Mouse (Mus musculus) kidney, embryonic 14.5 days (tissue): ENCODE data around the gene Suclg1. TPM values are rescaled to one million over a fixed set of nuclear protein-coding genes. Genes with fewer than 3 reads are reported as not detected.

Source experiments
- ATAC-seq: fragments of 200-750 bp; cut with Nextera tagmentation; 2 replicates; pipeline ENCODE4 v1.8.0; 2017; ENCODE audit warnings: moderate number of reproducible peaks, mild to moderate bottlenecking, moderate TSS enrichment, moderate library complexity; ENCODE audit not compliant: low FRiP score, low TSS enrichment
- H3K27ac ChIP-seq: fragments of 300-500 bp; sonication (generic); 2 replicates; pipeline ENCODE4 v1.5.1; 2014; ENCODE audit warnings: low read depth, mild to moderate bottlenecking, low read length, moderate library complexity, mixed read lengths
- H3K27me3 ChIP-seq: fragments of 300-500 bp; sonication (generic); 2 replicates; pipeline ENCODE4 v1.6.1; 2014; ENCODE audit warnings: mild to moderate bottlenecking, low read length; ENCODE audit not compliant: control insufficient read depth, insufficient read depth
- H3K36me3 ChIP-seq: fragments of 300-500 bp; sonication (generic); 2 replicates; pipeline ENCODE4 v1.6.1; 2014; ENCODE audit warnings: low read length, mixed read lengths; ENCODE audit not compliant: control insufficient read depth, insufficient read depth
- H3K4me1 ChIP-seq: fragments of 300-500 bp; sonication (generic); 2 replicates; pipeline ENCODE4 v1.6.1; 2014; ENCODE audit warnings: low read length, mixed read lengths; ENCODE audit not compliant: control insufficient read depth, insufficient read depth
- H3K4me2 ChIP-seq: fragments of 300-500 bp; sonication (generic); replicated peaks from 2 replicates; pipeline ENCODE4 v1.6.1; 2014; ENCODE audit warnings: low read depth, mild to moderate bottlenecking, low read length
- H3K4me3 ChIP-seq: fragments of 300-500 bp; sonication (generic); 2 replicates; pipeline ENCODE4 v1.5.1; 2014; ENCODE audit warnings: mild to moderate bottlenecking, low read length
- H3K9ac ChIP-seq: fragments of 300-500 bp; sonication (generic); 2 replicates; pipeline ENCODE4 v1.6.1; 2014; ENCODE audit warnings: low read depth, mild to moderate bottlenecking, low read length, moderate library complexity
- H3K9me3 ChIP-seq: fragments of 300-500 bp; sonication (generic); 2 replicates; pipeline ENCODE4 v1.6.1; 2016; ENCODE audit warnings: low read length; ENCODE audit not compliant: control insufficient read depth
- WGBS: fragments of 180-500 bp; shearing (Covaris S2); extraction: QIAGEN DNeasy Blood & Tissue Kit; methylation state at CpG from one replicate; pipeline ENCODE4 v1.1.7; 2014; 5-methylcytosine and 5-hydroxymethylcytosine counted together
- polyA plus RNA-seq: library from polyadenylated mRNA; unstranded; fragments of >200 nt; fragmentation: Nextera tagmentation; extraction: Ambion mirVana; gene quantifications from 2 replicates; pipeline ENCODE4 v1.2.1, GENCODE M21; 2014

Gene Suclg1
- polyA plus RNA-seq, 1 experiment from 2014 or later, result 206 TPM

- Histone ChIP-seq H3K4me1 (no peaks in the 10 kb centered on the region), H3K4me3 (no peak overlapping the region), H3K27ac (no peak overlapping the region), H3K9ac (no peak overlapping the region), H3K4me2 (no peak overlapping the region), H3K36me3 (no peaks in the 10 kb centered on the region), H3K27me3 (no peaks in the 10 kb centered on the region), H3K9me3 (0 out of 2 replicates have a peak, but pooled peaks cover 2% of the 10 kb centered on the region)
- no peak for ATAC-seq
- 81% methylated on average over 3 of the region's 3 CpGs for WGBS
Observed at GRCm38 (mm10) chr6:73235650-73236049, 12.5 kb upstream of the Suclg1 start.

- Histone ChIP-seq H3K4me3 (no peak overlapping the region), H3K9ac (no peak overlapping the region), H3K4me2 (no peak overlapping the region), H3K4me1 (peaks cover 10% of the 10 kb centered on the region), H3K27ac (no peak overlapping the region), H3K27me3 (no peaks in the 10 kb centered on the region), H3K36me3 (no peaks in the 10 kb centered on the region), H3K9me3 (no peaks in the 10 kb centered on the region)
- ATAC-seq, result no peak
- WGBS, result 77% methylated on average over 2 of the region's 2 CpGs
Observed at GRCm38 (mm10) chr6:73246821-73247220, 1.4 kb upstream of the Suclg1 start.

- H3K4me2 ChIP-seq, result peak overlapping the region; percentile 78
- H3K4me1 ChIP-seq, result peaks cover 10% of the 10 kb centered on the region
- no peak for ATAC-seq
- H3K27ac ChIP-seq, result no peak overlapping the region
- H3K9ac ChIP-seq, result no peak overlapping the region
- 45% methylated on average over 4 of the region's 4 CpGs for WGBS
- H3K27me3 ChIP-seq, result no peaks in the 10 kb centered on the region
- H3K4me3 ChIP-seq, result peak overlapping the region; percentile 92
- H3K36me3 ChIP-seq, result no peaks in the 10 kb centered on the region
- H3K9me3 ChIP-seq, result no peaks in the 10 kb centered on the region
Observed at GRCm38 (mm10) chr6:73247452-73247851, 730 bp upstream of the Suclg1 start.

- ATAC-seq, result no peak
- Histone ChIP-seq H3K4me3 (peak overlapping the region; percentile 92), H3K4me2 (peak overlapping the region; percentile 78), H3K36me3 (no peaks in the 10 kb centered on the region), H3K27ac (peak overlapping the region; percentile 71; the same call in 1 of the 2 replicates), H3K9ac (peak overlapping the region; percentile 91), H3K27me3 (no peaks in the 10 kb centered on the region), H3K9me3 (no peaks in the 10 kb centered on the region), H3K4me1 (peaks cover 10% of the 10 kb centered on the region)
- WGBS, result 6% methylated on average over 12 of the region's 12 CpGs
Observed at GRCm38 (mm10) chr6:73249049-73249422, 854 bp downstream of the Suclg1 start.

GRCm38 (mm10) chr6:73249851-73250250, 1.7 kb downstream of the Suclg1 start:
- Histone ChIP-seq H3K9me3 (no peaks in the 10 kb centered on the region), H3K27me3 (no peaks in the 10 kb centered on the region), H3K9ac (no peak overlapping the region), H3K4me2 (peak overlapping the region; percentile 78), H3K4me3 (peak overlapping the region; percentile 92; the same call in 1 of the 2 replicates), H3K36me3 (no peaks in the 10 kb centered on the region), H3K27ac (no peak overlapping the region), H3K4me1 (peaks cover 10% of the 10 kb centered on the region)
- no peak for ATAC-seq
- WGBS, result 92% methylated on average over 4 of the region's 4 CpGs

- Histone ChIP-seq H3K27me3 (no peaks in the 10 kb centered on the region), H3K9ac (no peak overlapping the region), H3K36me3 (0 out of 2 replicates have a peak, but pooled peaks cover 1% of the 10 kb centered on the region), H3K4me3 (no peak overlapping the region), H3K4me1 (peaks cover 10% of the 10 kb centered on the region), H3K4me2 (no peak overlapping the region), H3K9me3 (no peaks in the 10 kb centered on the region), H3K27ac (no peak overlapping the region)
- 90% methylated on average over 11 of the region's 11 CpGs for WGBS
- no peak for ATAC-seq
Observed at GRCm38 (mm10) chr6:73251336-73251735, 3.2 kb downstream of the Suclg1 start.

GRCm38 (mm10) chr6:73252396-73252795, 4.2 kb downstream of the Suclg1 start:
- Histone ChIP-seq H3K9ac (no peak overlapping the region), H3K27me3 (no peaks in the 10 kb centered on the region), H3K9me3 (no peaks in the 10 kb centered on the region), H3K4me2 (no peak overlapping the region), H3K36me3 (peaks cover 5% of the 10 kb centered on the region; the same call in 1 of the 2 replicates), H3K4me1 (peaks cover 10% of the 10 kb centered on the region), H3K4me3 (no peak overlapping the region), H3K27ac (no peak overlapping the region)
- ATAC-seq, result no peak

GRCm38 (mm10) chr6:73253006-73253405, 4.8 kb downstream of the Suclg1 start:
- Histone ChIP-seq H3K4me2 (no peak overlapping the region), H3K27ac (no peak overlapping the region), H3K9me3 (no peaks in the 10 kb centered on the region), H3K4me3 (no peak overlapping the region), H3K27me3 (no peaks in the 10 kb centered on the region), H3K9ac (no peak overlapping the region), H3K4me1 (peaks cover 10% of the 10 kb centered on the region), H3K36me3 (peaks cover 10% of the 10 kb centered on the region; the same call in 1 of the 2 replicates)
- no peak for ATAC-seq
- 90% methylated on average over 2 of the region's 2 CpGs for WGBS

- WGBS, result 78% methylated on average over 4 of the region's 4 CpGs
- Histone ChIP-seq H3K4me3 (no peak overlapping the region), H3K36me3 (peaks cover 15% of the 10 kb centered on the region; the same call in 1 of the 2 replicates), H3K9ac (no peak overlapping the region), H3K4me1 (peaks cover 10% of the 10 kb centered on the region), H3K9me3 (no peaks in the 10 kb centered on the region), H3K4me2 (no peak overlapping the region), H3K27ac (no peak overlapping the region), H3K27me3 (no peaks in the 10 kb centered on the region)
- no peak for ATAC-seq
Observed at GRCm38 (mm10) chr6:73253584-73253983, 5.4 kb downstream of the Suclg1 start.
